Mouse (Mus musculus) brain, embryonic 14.5 days (tissue): ENCODE data around the gene Jarid2.

Experiments
- CTCF ChIP-seq: fragments of 200-500 bp; IDR thresholded peaks from 2 replicates; pipeline ENCODE4 v1.5.1; 2012; ENCODE audit warnings: inconsistent platforms, mild to moderate bottlenecking, moderate library complexity, borderline replicate concordance; ENCODE audit not compliant: insufficient read depth, insufficient read length; ENCODE audit errors: extremely low read depth
- POLR2A ChIP-seq: fragments of 200-500 bp; IDR thresholded peaks from 2 replicates; pipeline ENCODE4 v1.6.1; 2012; ENCODE audit warnings: mild to moderate bottlenecking, inconsistent platforms, borderline replicate concordance; ENCODE audit not compliant: poor library complexity, insufficient read depth, insufficient read length, severe bottlenecking; ENCODE audit errors: extremely low read depth

GRCm38 (mm10) chr13:44908790-44909189 is 179.5 kb downstream of the Jarid2 start:
- TF ChIP-seq CTCF (no peak), POLR2A (no peak)
